Mouse (Mus musculus): ENCODE results near the gene Hmgb1.

Hmgb1 gene

GRCm38 (mm10) chr5:149051571-149052420 is 132.5 kb downstream of the Hmgb1 start:
- peak; percentile 79 for DNase-seq

- DNase-seq, result peak; percentile 71
These were observed 133.1 kb downstream of the Hmgb1 start for GRCm38 (mm10) chr5:149051194-149051570.

- DNase-seq, result no peak
These were observed 133.6 kb downstream of the Hmgb1 start for GRCm38 (mm10) chr5:149050588-149051160.

GRCm38 (mm10) chr5:149049435-149049834 is 134.9 kb downstream of the Hmgb1 start:
- no peak for DNase-seq

- DNase-seq, result no peak
These were observed 135.3 kb downstream of the Hmgb1 start for GRCm38 (mm10) chr5:149048961-149049360.

GRCm38 (mm10) chr5:149046650-149047049 is 137.6 kb downstream of the Hmgb1 start:
- DNase-seq, result no peak

GRCm38 (mm10) chr5:149045470-149046085 is 138.7 kb downstream of the Hmgb1 start:
- no peak for DNase-seq

GRCm38 (mm10) chr5:149045054-149045453 is 139.2 kb downstream of the Hmgb1 start:
- DNase-seq, result no peak

- no peak for DNase-seq
These were observed 140.2 kb downstream of the Hmgb1 start for GRCm38 (mm10) chr5:149044067-149044466.

GRCm38 (mm10) chr5:149043240-149043639 is 141.0 kb downstream of the Hmgb1 start:
- no peak for DNase-seq

GRCm38 (mm10) chr5:149039825-149040224 is 144.5 kb downstream of the Hmgb1 start:
- DNase-seq, result peak; percentile 71

- no peak for DNase-seq
These were observed 146.6 kb downstream of the Hmgb1 start for GRCm38 (mm10) chr5:149037729-149038128.

- DNase-seq, result no peak
These were observed 147.4 kb downstream of the Hmgb1 start for GRCm38 (mm10) chr5:149036920-149037319.

GRCm38 (mm10) chr5:149032438-149032837 is 151.9 kb downstream of the Hmgb1 start:
- DNase-seq, result no peak

GRCm38 (mm10) chr5:149031199-149031750 is 153.0 kb downstream of the Hmgb1 start:
- DNase-seq, result peak; percentile 59

- DNase-seq, result no peak
These were observed 154.2 kb downstream of the Hmgb1 start for GRCm38 (mm10) chr5:149030103-149030502.

- no peak for DNase-seq
These were observed 155.9 kb downstream of the Hmgb1 start for GRCm38 (mm10) chr5:149028394-149028793.

GRCm38 (mm10) chr5:149027389-149027788 is 156.9 kb downstream of the Hmgb1 start:
- no peak for DNase-seq

- no peak for DNase-seq
These were observed 163.2 kb downstream of the Hmgb1 start for GRCm38 (mm10) chr5:149021120-149021519.

- DNase-seq, result no peak
These were observed 163.6 kb downstream of the Hmgb1 start for GRCm38 (mm10) chr5:149020681-149021062.

- no peak for DNase-seq
These were observed 164.1 kb downstream of the Hmgb1 start for GRCm38 (mm10) chr5:149020059-149020680.

- no peak for DNase-seq
These were observed 166.4 kb downstream of the Hmgb1 start for GRCm38 (mm10) chr5:149017666-149018415.
